Mouse (Mus musculus) erythroblast, adult 5-6 weeks (primary cell): ENCODE data around the gene Nat10. TPM values are rescaled to one million over a fixed set of nuclear protein-coding genes. Genes with fewer than 3 reads are reported as not detected.

Source experiments
- ATAC-seq: replicated peaks from 2 replicates; pipeline ENCODE4 v1.8.0; 2016; ENCODE audit warnings: moderate number of reproducible peaks, mild to moderate bottlenecking, moderate TSS enrichment, inconsistent platforms; ENCODE audit not compliant: poor library complexity, low FRiP score, severe bottlenecking
- total RNA-seq, 2 experiments: library from RNA; stranded (forward) in 1 of 2; stranded (reverse) in 1 of 2; fragments of 150-400 nt in 1 of 2; fragments of 200-764, 138-1000 nt in 1 of 2; gene quantifications; 2 replicates each; pipeline versions ENCODE4 v1.2.3 to v1.2.4; 2015 to 2017; ENCODE audit warnings: low replicate concordance in 2 of 2

Gene Nat10
- total RNA-seq, 2 experiments from 2014 or later: 9.6 to 19.2 TPM

DNA sequence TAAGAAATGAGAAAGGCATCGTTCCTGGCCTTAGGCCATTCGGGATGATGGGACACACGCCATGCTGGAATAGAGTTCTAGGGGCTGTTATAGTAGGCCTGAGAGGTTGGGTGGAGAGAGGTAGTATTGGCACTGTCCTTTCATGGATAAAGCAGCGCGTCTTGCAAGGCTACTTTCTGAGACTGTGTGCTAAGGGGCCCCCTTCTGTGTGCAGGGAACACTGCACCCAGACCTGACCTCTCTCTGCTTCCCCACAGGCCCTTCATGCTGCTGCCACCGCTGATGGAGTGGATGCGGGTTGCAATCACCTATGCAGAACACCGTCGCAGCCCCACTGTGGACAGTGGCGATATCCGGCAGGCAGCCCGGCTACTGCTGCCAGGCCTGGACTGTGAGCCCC is 60.6 kb downstream of the Nat10 start:
- no peak for ATAC-seq

DNA sequence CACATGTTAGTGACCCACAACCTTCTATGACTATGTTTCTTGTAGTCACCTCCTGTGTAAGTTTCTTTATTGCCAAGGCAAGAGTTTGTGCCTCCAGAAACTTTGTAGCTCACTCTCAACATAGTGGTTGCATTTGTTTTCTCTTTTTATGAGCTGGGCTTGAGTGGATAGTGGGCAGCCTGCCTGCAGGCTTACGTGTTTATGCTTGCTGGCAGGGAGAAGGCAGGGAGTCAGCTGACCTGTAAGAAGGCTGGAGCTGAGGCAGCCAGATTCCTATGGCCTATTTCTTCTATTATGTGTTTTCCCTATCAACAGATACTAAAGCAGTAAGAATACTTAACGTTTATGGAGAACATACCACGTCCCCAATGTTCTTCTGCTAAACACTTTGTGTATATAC is 64.9 kb downstream of the Nat10 start:
- ATAC-seq: no peak

DNA sequence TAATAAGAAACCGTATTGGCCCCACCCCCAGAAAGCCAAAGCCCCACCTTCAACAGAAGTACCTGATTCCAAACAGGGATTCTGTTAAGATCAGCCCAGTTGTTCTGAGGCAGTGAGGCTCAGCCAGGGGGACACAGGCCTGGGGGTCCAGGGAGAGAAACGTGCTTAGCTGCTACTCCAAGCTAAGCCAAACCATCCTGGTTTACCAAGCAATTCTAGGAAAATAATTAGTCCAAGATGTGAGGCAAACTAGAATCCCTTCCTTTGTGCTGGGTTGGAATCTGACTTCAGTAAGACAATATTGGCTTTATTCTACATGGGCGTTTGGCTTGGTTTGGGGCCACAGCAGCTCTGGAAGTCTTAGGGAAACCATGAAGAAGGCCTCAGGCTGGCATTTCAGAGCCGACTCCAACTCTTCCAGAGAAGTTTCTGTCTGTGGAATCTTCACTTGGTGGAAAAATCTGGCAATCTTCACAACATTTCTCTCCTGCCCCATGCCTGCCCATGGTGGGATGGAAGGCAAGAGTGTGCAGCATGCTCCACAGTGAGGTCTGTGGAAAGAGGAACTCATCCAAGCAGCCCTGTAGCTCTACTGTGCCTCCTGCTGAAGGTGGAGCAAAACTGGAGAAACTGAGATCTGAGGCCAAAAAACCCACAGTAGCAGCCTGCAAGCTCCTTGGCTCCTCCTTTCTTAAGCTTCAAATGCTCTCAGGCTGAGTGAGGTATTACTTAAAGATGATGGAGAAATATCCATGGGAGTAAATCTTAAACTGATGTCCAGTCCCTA is 66.1 kb downstream of the Nat10 start:
- ATAC-seq: no peak

DNA sequence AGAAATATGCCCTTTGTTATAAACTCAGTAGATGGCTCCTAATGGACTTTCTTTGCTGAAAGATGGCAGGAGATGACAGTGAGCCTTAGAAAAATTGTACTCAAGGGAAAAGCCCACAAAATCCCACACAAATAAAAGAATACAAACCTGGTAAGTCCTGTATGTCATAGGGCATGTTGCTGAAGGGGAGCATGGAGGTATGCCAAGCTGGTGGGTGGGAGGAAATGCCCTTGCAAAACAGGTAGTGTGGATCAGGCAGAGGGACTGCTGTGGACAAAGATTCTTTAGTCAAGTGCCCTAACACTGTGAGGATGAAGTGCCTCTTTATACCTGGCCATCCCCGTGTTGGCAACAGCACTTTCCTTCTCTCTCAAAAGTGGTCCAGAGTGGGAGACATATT is 68.3 kb downstream of the Nat10 start:
- no peak for ATAC-seq

DNA sequence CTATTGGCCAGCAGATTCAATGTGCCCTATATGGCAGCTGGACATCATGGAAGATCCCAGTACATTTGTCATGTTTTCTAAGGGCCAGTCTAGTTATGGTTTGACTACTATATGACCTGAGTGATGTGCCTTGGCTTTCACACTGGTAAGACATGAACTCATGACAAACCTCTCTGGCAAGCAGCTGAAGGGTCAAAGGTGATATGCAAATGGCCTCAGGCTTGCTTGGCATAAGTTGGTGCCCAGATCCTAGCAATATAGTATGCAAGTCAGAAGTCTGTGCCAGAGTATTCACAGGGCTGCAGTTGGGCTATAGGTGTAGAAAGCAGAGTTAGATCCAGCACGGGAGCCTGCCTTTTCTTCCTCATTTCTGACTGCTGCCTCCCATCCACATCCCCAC is 69.8 kb downstream of the Nat10 start:
- ATAC-seq: no peak

DNA sequence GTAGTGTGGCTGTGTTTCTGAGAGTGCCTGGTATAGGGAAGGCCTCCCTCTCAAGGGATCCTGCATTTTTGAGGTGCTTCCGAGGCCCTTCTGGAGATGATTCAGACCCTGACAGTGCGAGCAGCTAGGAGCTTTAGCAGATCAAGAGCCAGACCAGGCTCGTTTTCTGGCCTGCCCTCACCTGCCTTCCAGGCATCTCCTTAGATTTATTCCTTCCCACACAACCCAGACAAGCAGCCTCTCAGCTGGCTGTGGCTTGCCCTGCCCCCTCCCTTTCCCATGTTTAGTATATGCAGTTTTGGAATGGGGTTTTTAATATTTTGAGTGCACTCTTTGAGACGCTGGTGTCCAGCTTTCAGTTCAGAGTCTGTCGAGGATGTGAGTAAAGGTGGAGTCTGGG is 70.2 kb downstream of the Nat10 start:
- no peak for ATAC-seq

DNA sequence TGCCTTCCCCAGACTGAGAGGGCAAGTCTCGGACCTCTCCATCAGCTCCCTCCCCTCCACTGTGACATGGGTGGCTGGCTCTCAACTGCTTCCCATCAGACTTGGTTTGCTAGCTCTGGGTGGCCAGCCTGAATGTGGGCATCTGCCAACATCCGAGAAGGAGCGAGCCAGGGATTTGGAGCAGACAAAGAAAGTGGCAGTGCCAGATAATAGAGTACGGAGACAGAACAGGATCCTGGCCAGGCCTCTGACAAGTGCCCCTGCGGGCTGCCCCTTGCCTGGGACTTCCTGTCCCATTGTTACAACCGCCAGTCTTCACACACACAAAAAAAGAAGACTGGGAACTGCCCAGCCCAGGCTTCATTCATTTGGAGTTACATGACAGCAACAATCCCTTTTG is 70.6 kb downstream of the Nat10 start:
- ATAC-seq: no peak; the same call in 1 of the 2 replicates

DNA sequence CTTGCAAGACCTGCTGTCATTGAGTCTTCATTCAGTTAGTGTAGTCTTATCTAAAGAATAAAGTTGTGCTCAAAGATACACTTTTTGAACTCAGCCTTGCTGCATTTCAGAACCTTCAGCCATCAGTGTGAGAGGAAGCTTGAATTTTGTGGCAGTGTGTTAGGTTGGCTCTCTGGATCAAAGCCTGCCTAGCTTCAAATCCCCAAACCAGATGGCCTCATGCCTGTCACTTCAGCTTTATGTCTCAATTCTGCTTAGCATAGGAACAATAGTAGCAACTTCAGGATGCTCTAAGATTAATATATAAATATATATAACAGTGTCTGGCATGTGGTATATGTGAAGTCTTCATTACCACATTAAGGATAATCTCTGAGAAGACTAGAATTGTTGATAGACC is 73.2 kb downstream of the Nat10 start:
- ATAC-seq: no peak

DNA sequence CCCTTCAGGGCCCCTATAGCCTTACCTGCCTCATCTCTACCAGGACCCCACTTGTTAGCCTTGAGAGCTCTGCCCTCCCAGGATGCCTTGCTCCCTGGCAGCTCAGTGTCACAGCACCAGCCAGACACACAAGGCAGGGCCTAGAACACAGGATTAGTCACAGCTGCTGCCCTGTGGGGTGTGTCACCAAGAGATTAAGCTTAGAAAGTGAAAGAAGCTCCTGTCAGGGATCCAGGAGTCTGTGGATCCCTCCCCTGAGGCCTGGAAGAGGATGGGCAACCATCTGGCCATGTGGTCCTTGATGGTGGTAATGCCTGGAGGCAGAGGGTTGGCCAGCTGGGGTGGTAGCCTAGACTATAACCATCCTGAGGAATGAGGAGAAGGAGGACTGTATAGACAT is 73.9 kb downstream of the Nat10 start:
- ATAC-seq: no peak

DNA sequence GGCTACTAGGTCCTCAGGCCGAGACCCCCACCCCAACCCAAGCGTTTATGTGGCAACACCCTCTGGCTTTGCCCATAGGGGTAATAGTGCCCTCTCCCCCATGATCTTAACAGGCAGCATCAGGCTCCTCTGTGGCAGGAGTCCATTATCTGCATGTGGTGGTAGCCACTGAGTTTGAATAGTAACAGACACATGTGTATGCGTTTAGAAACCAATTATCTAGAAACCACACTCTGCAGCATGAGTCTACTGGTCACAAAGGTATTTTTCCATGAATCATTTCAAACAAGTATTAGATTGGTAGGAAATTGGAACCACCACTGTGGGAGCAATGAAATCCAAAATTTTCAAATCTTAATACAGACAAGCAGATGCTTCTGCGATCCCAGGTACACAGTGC is 75.5 kb downstream of the Nat10 start:
- ATAC-seq: no peak

DNA sequence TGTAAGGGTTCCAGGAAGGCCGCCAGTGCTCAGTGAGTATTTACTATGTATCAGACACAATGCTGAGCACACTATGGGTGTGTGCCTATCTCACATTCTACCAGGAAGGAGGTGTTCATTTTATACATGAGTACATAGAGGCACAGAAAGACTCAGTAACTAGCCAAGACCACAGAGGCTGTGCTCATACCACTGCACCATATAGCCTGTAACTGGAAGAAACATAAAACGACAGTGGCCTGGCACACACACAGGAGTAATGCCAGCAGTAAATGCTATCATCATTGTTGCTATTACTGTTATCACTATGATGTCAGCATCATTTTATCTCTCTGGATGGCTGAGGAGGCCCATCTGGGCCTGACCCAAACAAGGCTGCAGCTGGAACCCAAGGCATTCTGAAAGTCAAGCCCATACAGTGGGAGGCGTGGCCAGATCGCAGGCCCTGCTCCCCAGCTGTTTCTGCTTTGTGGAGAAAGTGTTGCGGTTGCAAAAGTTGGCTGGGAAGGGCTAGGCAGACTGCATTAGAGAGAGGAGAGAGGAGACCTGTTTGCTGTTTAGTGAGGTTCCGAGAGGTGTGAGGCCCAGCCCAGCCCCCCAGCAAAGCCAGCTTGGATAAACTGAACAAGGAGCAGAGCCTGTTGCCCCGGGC is 76.0 kb downstream of the Nat10 start:
- ATAC-seq: no peak

DNA sequence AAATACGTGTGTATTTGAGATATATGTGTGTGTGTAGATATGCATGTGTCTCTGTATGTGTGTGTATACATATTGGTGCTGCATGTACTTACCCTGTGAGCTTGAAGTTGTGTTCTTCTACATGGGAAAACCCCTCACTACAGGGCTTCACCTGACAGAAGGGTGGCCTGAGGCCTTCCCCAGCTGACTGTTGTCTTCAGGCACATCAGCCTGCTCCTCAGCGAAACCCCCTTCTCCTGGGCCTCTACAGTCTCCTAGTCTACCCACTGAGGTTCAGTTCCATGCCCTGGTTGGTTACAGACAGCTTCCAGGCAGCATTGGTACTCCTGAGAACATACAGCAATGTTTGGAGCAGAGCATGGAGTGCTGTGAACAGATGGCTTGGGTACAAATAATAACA is 76.6 kb downstream of the Nat10 start:
- ATAC-seq: no peak

DNA sequence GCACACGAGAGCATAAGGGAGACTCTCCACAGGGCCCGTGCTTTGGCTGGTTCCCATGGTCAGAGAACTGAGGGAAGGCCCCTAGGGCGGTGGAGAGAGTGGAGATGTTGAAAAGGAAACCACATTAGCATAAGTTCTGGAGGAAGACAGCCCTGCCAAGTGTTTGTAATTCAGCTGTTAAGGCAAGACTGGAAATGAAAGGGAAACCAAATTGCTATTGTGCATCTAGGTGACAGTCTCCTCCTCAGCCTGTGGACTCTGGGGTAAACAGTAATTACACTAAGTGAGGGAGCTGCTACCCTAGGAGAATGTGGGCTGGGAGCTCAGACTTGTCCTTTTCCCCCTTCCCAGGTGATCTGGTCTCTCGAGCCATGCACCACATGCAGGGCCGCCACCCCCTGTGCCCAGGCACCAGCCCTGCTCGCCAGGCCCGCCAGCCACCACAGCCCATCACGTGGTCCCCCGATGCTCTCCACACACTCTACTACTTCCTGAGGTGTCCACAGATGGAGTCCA is 78.1 kb downstream of the Nat10 start:
- no peak for ATAC-seq

DNA sequence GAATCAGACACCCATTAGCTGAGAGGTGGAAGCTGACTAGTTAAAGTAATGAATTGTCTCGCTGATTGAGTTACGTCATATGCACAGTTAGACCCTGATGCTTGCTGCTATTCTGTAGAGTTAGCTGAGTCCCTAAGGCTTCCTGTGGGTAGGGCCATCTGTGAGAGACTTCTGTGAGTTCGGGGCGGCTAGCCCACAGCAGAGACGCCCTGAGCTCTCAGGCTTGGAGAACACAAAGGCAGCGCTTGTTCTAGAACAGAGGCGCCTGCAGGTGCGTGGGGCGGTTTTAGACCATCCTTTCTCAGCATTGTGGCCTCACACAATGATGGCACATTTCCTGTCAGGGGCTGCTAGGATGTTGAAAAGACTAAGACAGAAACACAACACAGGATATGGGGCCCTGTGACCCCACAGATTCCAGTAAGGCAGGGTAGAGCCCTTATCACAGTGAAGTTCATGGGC is 78.8 kb downstream of the Nat10 start:
- no peak for ATAC-seq

DNA sequence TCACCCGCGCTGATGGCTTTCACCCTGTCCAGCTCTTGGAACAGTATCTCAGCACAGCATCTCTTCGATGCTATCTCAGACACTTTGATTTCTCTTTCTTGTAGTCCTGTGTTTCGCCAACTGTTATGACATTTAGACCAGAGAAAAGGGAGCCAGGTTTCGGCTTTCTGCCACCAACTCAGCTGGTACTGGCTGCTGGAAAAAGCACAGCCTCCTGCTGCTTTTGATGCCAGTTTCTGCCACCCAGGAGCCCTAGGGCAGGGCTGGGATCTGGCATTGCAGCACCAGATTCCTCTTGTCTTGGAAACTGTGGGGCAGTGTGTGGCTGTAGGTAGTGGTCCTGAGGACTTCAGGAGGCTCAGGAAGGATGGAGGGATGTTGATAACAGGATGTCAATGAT is 79.9 kb downstream of the Nat10 start:
- ATAC-seq: no peak

DNA sequence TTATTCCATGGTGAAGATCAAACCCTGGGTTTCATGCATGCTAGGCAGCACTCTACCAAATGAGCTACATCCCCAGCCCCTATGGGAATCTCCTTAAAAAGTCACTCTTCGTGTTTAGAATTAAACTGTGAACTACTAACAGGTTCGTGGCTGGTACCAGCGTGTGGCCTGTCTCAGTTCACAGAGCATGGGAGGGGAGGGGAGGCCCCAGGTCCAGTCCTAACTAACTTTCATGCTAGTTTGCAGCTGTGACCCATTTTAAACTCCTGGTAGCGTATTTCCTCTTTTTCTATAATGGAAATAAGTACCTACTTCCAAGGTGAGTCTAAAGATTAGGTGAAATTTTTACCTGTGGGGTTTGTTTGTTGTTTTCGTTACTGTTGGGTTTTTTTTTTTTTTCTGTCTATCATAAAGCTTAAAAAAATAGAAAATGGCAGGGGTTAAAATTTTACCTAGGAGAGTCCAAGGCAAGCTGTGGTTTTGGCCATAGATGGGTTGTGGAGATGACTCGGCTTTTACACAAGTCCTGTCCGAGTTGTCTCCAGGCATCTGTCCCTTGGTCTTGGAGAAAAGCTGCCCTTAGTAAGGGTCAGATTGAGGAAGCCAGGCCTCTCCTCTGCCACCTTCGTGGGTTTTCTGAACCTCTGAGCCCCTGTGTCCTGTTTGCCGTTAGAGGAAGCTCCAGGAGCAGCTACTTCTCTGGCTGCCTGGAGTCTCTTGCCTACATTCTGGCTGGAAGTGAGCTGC is 80.5 kb downstream of the Nat10 start:
- no peak for ATAC-seq

DNA sequence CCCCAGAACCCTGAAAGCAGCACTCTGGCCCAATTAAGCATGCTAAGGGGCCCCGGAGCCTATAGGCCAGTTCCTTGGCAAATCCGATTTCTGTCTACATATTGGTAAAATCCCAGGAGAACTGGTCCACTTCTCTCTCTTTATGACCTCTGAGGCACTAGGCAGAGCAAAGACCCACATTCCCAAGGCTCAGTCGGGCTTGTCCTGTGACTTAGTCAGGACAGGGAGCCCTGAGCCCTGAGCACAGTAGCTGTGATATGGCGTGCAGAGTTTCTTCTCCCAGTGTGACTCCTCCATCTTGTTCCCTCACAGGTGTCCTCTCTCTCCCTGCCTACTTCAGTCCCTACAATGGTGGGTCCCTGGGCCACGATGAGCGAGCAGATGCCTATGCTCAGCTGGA is 82.6 kb downstream of the Nat10 start:
- no peak for ATAC-seq

DNA sequence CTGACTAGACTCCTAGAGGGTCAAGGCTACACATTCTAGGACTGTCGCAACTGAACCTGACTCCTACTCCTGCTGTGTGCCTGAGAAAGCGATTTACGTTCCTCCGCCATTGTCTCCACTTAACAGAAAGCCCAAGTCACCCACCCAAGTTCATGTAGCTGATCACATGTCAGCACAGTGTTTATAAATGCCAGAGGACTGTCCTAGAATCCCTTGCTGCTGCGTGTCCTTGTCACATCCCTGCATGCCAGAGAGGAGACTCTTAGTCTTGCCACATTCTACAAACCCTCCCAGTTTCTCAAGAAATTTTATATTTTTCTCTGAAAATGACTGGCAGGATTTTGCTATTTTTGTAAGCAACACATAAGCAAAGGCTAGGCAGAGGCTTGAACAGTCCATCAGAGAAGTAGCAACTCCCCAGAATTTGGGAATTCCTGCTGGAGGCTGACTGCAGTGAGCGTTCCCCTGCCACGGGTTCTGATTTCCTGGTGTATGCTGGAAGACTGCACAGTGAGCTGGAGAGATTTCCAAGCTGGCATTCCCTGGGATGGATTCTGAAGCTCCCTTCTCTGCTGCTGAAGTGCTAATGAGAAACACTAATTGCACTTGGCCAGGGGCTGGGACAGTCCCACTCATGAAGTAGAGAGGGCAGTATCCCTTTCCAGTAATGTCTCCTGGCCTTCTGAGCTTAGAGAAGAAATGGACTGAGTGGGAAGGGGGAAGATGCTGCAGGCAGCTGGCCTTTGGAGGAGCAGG is 83.3 kb downstream of the Nat10 start:
- ATAC-seq: no peak

DNA sequence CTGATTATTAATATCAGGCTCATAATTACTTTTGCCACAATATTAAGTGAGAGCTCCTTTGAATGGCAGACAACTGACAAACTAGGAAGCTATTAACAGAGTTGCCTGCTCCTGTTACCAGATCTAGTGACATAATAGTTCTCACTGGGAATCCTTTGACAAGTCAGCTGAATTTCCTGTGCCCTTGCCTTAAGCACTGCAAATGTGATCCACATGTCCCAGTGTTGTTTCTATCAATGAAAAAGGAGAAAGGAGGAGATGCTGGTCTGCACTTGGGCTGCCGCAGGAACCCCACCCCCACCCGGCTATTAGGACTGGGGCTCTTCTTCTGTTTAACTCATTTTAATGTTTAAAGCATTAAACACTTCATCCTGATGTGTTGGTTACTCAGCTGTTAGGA is 84.3 kb downstream of the Nat10 start:
- no peak for ATAC-seq

DNA sequence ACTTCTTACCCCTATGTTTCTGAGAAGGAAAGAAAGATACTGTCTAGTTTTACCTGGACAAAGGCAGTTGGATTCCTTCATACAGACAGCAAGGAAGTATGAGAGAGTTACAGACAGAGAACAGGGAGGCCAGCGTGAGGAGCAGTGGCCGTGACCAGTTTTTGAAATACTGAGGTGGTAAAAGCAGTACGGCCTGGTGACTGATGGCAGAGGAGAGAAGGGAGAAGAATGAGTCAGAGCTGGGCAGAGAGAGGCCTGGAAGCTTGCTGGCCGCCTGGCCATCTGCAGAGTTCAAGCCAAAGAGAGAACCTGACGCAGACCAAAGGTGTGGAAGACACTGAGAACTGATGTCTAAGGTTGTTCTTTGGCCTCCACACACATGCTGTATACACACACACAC is 85.7 kb downstream of the Nat10 start:
- no peak for ATAC-seq
